Mouse (Mus musculus) heart, adult 11 months (tissue): Measurements from ENCODE around the gene Gm3173.
A peak's percentile ranks its signal among the peaks of the same experiment; 100 is the strongest.
"Not testable (repeated sequence)": the region's sequence is repeated elsewhere in the genome, so short reads cannot be mapped to it uniquely, and the experiment has no call there.

Source experiments
- DNase-seq: peaks from one replicate; pipeline ENCODE4 v3.0.0; 2022

Gm3173 gene

DNA sequence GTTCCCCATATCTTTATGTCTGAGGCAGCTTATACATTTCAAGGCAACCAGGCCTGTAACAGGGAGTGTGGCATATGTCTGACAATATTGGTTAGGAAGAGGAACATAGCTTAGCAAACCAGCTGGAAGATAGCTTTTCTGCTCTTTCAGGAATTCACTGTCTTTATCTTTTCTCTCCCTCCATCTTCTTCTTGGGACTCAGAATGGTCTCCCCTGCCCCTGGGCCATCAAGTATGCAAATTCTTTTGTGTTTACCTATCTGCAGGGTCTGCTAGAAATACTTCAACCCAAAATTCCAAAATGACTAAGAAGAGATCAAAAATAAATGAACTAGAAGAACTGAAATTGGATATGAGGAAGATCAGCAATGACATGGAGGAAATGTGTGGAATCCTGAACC is at the start of gene Gm3173:
Gene Gm3173, plus strand, starts transcription at position 301 of the 400 bp plus-strand sequence.
- not testable (repeated sequence) for DNase-seq

- peak; percentile 94 for DNase-seq
Measured at GRCm38 (mm10) chr14:4385606-4386005, 45.2 kb upstream of the Gm3173 start.

DNA sequence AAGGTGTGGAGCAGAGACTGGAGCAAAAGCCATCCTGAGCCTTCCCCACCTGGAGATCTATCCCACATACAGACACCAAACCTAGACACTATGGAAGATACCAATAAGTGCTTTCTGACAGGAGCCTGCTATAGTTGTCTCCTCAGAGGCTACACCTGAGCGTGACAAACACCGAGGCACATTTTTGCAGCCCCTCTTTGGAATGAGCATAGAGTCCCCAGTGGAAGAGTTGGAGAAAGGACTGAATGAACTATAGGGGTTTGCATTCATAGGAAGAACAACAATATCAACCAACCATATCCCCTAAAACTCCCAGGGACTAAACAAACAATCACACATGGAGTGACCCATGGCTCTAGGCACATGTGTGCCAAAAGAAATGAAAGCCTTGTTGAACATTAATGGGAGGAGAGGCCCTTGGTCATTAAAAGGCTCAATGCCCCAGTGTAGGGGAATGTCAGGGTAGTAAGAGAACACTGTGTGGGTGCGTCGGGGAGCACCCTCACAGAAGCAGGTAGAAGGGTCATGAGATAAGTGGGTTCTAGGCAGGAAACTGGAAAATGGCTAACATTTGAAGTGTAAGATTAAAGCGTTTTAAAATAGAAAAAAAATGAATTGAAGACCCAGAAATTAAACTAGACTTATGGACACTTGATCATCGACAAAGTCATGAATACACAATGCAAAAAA is 37.8 kb upstream of the Gm3173 start:
- DNase-seq = peak; percentile 91

DNA sequence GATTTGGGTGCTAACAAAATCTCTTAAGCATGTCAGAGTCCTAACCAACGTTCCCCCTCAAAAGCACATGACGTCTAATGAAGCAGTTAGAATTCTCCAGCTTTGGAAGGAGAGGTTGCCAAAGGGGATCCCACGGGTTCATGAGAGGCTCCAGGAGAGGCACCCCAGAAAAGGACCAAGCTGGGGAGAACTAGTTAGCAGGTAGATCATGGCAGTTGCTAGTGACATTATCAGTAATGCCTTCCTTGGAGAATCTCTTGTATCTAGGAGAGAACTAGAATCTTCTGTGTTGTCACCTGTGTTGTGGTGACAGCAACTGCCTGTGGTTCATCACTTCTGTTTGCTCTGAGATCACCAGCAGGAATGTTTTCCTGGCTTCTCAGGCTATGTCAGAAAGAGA is 33.6 kb upstream of the Gm3173 start, which contains the start of gene Gm3159:
Gene Gm3159, plus strand, starts transcription at position 301 of the 400 bp plus-strand sequence.
- not testable (repeated sequence) for DNase-seq

- peak; percentile 83 for DNase-seq
Measured at GRCm38 (mm10) chr14:4398624-4399023, 32.2 kb upstream of the Gm3173 start.

GRCm38 (mm10) chr14:4400115-4400789 is 30.5 kb upstream of the Gm3173 start:
- peak; percentile 92 for DNase-seq

GRCm38 (mm10) chr14:4401245-4401644 is 29.5 kb upstream of the Gm3173 start:
- DNase-seq = peak; percentile 93

GRCm38 (mm10) chr14:4403840-4404239 is 27.0 kb upstream of the Gm3173 start:
- DNase-seq = peak; percentile 91

DNA sequence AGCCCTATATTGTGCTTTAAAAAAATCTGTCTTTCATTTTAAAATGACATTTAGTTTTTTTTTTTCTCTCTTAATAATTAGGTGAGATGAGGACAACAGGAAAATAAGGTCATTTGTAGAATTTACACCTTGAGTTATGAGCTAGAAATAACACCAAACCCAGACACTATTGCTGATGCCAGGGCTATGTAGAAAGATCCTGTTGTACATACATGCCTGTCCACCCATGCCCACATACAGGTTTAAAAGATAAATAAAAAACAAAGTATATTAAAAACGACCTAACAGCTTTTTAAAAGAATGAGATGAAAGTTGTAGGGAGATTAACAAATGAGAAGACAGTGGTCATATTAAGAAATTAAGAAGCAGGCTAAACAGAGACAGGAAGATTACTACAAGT is 20.9 kb upstream of the Gm3173 start:
- peak; percentile 80 for DNase-seq

- DNase-seq = peak; percentile 98
Measured at GRCm38 (mm10) chr14:4414965-4415835, 15.6 kb upstream of the Gm3173 start, which contains the start of gene Gm3164. Gm3164 (plus strand) TSS chr14:4415448.

DNA sequence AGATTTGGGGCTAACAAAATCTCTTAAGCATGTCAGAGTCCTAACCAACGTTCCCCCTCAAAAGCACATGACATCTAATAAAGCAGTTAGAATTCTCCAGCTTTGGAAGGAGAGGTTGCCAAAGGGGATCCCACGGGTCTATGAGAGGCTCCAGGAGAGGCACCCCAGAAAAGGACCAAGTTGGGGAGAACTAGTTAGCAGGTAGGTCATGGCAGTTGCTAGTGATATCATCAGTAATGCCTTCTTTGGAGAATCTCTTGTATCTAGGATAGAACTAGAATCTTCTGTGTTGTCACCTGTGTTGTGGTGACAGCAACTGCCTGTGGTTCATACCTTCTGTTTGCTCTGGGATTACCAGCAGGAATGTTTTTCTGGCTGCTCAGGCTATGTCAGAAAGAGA is 50.7 kb downstream of the Gm3173 start, which contains the start of gene Gm3182:
Gene Gm3182, plus strand, starts transcription at position 301 of the 400 bp plus-strand sequence.
- DNase-seq = not testable (repeated sequence)

GRCm38 (mm10) chr14:4499425-4499824 is 68.6 kb downstream of the Gm3173 start:
- DNase-seq = peak; percentile 78

GRCm38 (mm10) chr14:4555105-4555504 is 124.3 kb downstream of the Gm3173 start, which contains the start of gene Gm3047:
Gm3047 (plus strand) TSS chr14:4555405.
- DNase-seq = not testable (repeated sequence)
